Mouse (Mus musculus) liver, adult 2 months (tissue): ENCODE measurements at regions not wholly inside any gene's neighbourhood (a gene's known extent, or its start where the extent isn't known, plus 50 kb on each side); places are given as distances from the start of the nearest gene placed in this dataset.

Source experiments
- DNase-seq: peaks from one replicate; pipeline ENCODE4 v3.0.0-alpha.2; 2011; ENCODE audit warnings: low read depth, low spot score; ENCODE audit errors: extremely low read depth
- H3K27ac ChIP-seq: fragments of 200-500 bp; replicated peaks from 2 replicates; pipeline ENCODE4 v1.5.1; 2012; ENCODE audit warnings: low read depth, mild to moderate bottlenecking, control low read depth, inconsistent platforms, low read length; ENCODE audit not compliant: insufficient read depth
- H3K27me3 ChIP-seq: fragments of 200-500 bp; 2 replicates; pipeline ENCODE4 v1.6.1; 2012; ENCODE audit warnings: mild to moderate bottlenecking, moderate library complexity, low read length, inconsistent platforms; ENCODE audit not compliant: control insufficient read depth, insufficient read depth
- H3K36me3 ChIP-seq: fragments of 200-500 bp; 2 replicates; pipeline ENCODE4 v1.6.1; 2012; ENCODE audit warnings: low read length, inconsistent platforms; ENCODE audit not compliant: control insufficient read depth, insufficient read depth
- H3K4me1 ChIP-seq: fragments of 200-500 bp; 2 replicates; pipeline ENCODE4 v1.6.1; 2011; ENCODE audit warnings: low read length; ENCODE audit not compliant: control insufficient read depth, insufficient read depth
- H3K4me3 ChIP-seq: fragments of 200-500 bp; 2 replicates; pipeline ENCODE4 v1.5.1; 2011; ENCODE audit warnings: low read depth, mild to moderate bottlenecking, control low read depth, low read length, moderate library complexity; ENCODE audit not compliant: insufficient read depth
- H3K79me2 ChIP-seq: fragments of 200-500 bp; 2 replicates; pipeline ENCODE4 v1.6.1; 2012; ENCODE audit warnings: inconsistent platforms, mild to moderate bottlenecking, low read length, moderate library complexity; ENCODE audit not compliant: control insufficient read depth, insufficient read depth
- H3K9ac ChIP-seq: fragments of 200-500 bp; 2 replicates; pipeline ENCODE4 v1.6.1; 2012; ENCODE audit warnings: low read depth, mild to moderate bottlenecking, control low read depth, inconsistent platforms, low read length
- CTCF ChIP-seq: fragments of 200-500 bp; IDR thresholded peaks from 2 replicates; pipeline ENCODE4 v1.5.1; 2011; ENCODE audit warnings: low read depth, low read length, control low read depth
- POLR2A ChIP-seq: fragments of 200-500 bp; IDR thresholded peaks from 2 replicates; pipeline ENCODE4 v1.6.1; 2011; ENCODE audit warnings: low read length, control low read depth; ENCODE audit not compliant: insufficient read depth; ENCODE audit errors: extremely low read depth
- WGBS: fragments of 180-500 bp; shearing (Covaris S2); methylation state at CpG from one replicate; pipeline ENCODE4 v1.1.7; 2018; 5-methylcytosine and 5-hydroxymethylcytosine counted together

DNA sequence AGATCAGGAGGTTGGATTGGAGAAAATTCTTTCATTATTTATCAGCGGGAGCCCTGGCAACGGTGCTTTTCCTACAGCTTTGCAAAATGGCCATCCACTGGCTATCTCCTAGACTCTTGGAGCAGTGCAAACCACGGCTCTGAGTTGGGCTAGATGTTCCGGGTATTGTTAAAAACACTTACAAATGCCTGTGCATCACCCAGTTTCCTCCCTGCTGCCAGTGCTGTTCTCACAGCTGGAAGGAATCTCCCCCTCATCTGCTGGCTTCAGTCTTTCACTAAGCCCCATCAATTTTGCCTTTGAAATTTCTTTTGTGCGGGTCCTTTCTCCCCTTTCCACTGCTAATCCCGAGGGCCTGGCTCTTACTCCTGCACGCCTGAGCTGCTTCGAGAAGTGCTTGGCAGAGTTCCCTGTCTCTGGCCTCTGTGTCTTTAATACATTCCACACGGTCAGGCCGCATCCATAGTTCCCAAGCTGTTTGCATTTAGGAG, 156.8 kb downstream of the Uaca start:
- TF ChIP-seq CTCF = no peak
- TF ChIP-seq POLR2A = no peak
- no peak overlapping the region for H3K4me3 ChIP-seq
- no peak overlapping the region for H3K27ac ChIP-seq
- no peaks in the 10 kb centered on the region for H3K79me2 ChIP-seq
- H3K36me3 ChIP-seq = no peaks in the 10 kb centered on the region
- no peaks in the 10 kb centered on the region for H3K27me3 ChIP-seq
- WGBS = 66% methylated on average over 10 of the region's 10 CpGs
- peak; percentile 33 for DNase-seq
- H3K9ac ChIP-seq = no peak overlapping the region
- peaks cover 10% of the 10 kb centered on the region; the same call in 1 of the 2 replicates for H3K4me1 ChIP-seq

DNA sequence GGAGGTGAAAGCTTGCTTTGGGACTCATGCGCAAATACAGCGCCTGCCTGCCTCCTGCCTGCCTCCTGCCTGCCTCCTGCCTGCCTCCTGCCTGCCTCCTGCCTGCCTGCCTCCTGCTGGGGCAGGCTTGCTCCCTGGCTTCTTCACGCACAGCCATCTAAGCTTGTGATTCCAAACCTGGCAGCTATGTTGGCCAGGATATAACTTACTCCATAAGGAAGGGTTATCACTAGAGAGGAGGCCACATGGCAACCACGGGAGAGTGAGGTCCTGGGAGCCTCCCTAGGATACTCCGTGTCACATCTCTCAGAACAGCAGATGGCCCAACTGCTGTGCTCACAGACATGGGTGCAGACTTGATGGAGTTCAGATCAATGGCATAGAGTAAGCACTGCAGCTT, 163.1 kb downstream of the Uaca start:
- H3K4me1 ChIP-seq = no peaks in the 10 kb centered on the region
- H3K4me3 ChIP-seq = no peak overlapping the region
- DNase-seq = no peak
- H3K27me3 ChIP-seq = peaks cover 6% of the 10 kb centered on the region; the same call in 1 of the 2 replicates
- no peak overlapping the region for H3K9ac ChIP-seq
- no peaks in the 10 kb centered on the region for H3K36me3 ChIP-seq
- 75% methylated on average over 5 of the region's 5 CpGs for WGBS
- H3K27ac ChIP-seq = no peak overlapping the region
- TF ChIP-seq POLR2A = no peak
- no peak for TF ChIP-seq CTCF
- H3K79me2 ChIP-seq = no peaks in the 10 kb centered on the region

DNA sequence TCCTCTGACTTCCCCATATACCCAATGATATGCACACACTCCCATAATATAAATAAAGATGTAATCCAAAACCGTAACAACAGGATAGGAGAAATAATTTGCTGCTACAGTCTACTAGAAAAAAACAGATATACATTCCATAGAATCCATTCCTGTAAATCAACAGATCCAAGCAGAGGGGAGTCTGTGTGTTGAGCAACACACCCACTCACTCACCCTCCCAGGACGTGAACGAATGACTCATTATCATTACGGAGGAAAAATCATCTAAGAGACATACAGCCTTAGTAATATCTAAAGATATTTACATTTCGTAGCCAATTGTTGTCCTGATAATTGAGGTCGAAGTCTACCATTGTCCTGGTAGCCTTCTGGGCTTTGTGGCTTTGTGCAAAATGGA, 165.2 kb downstream of the Uaca start:
- TF ChIP-seq CTCF (no peak), POLR2A (no peak)
- Histone ChIP-seq H3K9ac (no peak overlapping the region), H3K27ac (no peak overlapping the region), H3K79me2 (no peaks in the 10 kb centered on the region), H3K4me3 (no peak overlapping the region), H3K36me3 (no peaks in the 10 kb centered on the region), H3K27me3 (peaks cover 6% of the 10 kb centered on the region; the same call in 1 of the 2 replicates), H3K4me1 (no peaks in the 10 kb centered on the region)
- WGBS = 73% methylated on average over 6 of the region's 6 CpGs
- no peak for DNase-seq

- Histone ChIP-seq H3K27me3 (peaks cover 8% of the 10 kb centered on the region; the same call in 1 of the 2 replicates), H3K4me1 (no peaks in the 10 kb centered on the region), H3K36me3 (no peaks in the 10 kb centered on the region), H3K27ac (no peak overlapping the region), H3K79me2 (no peaks in the 10 kb centered on the region), H3K9ac (no peak overlapping the region), H3K4me3 (no peak overlapping the region)
- TF ChIP-seq CTCF = no peak
- no peak for TF ChIP-seq POLR2A
- WGBS = 85% methylated on average over 4 of the region's 4 CpGs
- DNase-seq = no peak
Observed at GRCm38 (mm10) chr9:60962086-60962485, 167.7 kb downstream of the Uaca start.

- peaks cover 5% of the 10 kb centered on the region for H3K27me3 ChIP-seq
- H3K4me1 ChIP-seq = no peaks in the 10 kb centered on the region
- no peak overlapping the region for H3K9ac ChIP-seq
- 87% methylated on average over 1 of the region's 1 CpGs for WGBS
- H3K4me3 ChIP-seq = no peak overlapping the region
- no peak for DNase-seq
- no peak overlapping the region for H3K27ac ChIP-seq
- TF ChIP-seq CTCF (no peak), POLR2A (no peak)
- H3K36me3 ChIP-seq = no peaks in the 10 kb centered on the region
- no peaks in the 10 kb centered on the region for H3K79me2 ChIP-seq
Observed at GRCm38 (mm10) chr9:60965641-60966040, 171.3 kb downstream of the Uaca start.

DNA sequence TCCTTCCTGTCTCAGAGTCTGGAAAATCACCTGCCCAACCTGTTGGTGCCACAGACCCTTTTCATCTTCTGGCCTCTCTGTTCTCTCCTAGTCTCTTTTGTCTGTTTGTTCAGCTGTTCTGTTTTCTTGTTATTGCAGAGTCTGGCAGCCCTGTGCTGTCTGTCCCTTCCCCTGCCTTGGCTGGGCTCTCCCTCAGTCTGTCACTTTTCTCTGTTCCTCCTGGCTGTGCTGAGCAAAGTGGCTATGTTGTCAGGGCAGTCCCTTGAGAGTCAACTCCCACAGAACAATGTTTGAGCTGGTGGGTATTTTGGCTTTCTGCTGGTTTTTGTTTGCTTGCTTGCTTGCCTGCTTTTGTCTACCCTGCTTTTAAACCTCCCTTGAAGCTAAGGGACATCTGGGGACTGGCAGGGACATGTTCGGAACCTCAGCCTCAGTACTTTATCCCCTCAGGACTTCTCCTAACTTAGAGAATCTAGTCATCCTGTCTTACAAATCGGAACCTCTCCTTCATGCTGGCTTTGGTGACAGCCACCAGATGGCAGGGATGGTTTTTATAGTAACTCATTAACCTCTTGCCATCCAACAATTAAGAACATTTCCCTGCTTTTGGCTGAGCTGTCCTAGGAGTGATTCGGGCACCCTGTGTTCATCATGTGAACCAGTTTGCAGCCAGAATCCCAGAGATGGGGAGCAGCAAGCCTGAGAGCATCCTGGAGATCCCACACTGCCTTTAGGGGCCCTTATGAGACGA, 174.1 kb downstream of the Uaca start:
- 50% methylated on average over 4 of the region's 4 CpGs for WGBS
- Histone ChIP-seq H3K4me3 (no peak overlapping the region), H3K36me3 (no peaks in the 10 kb centered on the region), H3K27me3 (peaks cover 6% of the 10 kb centered on the region), H3K27ac (no peak overlapping the region), H3K79me2 (no peaks in the 10 kb centered on the region), H3K4me1 (no peaks in the 10 kb centered on the region), H3K9ac (no peak overlapping the region)
- TF ChIP-seq CTCF (no peak), POLR2A (no peak)
- DNase-seq = peak; percentile 36
